Mouse (Mus musculus) liver, adult 2 months (tissue): ENCODE results near the gene Cacna1a.

Experiments used
- CTCF ChIP-seq: fragments of 200-500 bp; IDR thresholded peaks from 2 replicates; pipeline ENCODE4 v1.5.1; 2011; ENCODE audit warnings: low read depth, low read length, control low read depth
- POLR2A ChIP-seq: fragments of 200-500 bp; IDR thresholded peaks from 2 replicates; pipeline ENCODE4 v1.6.1; 2011; ENCODE audit warnings: low read length, control low read depth; ENCODE audit not compliant: insufficient read depth; ENCODE audit errors: extremely low read depth

GRCm38 (mm10) chr8:84553106-84553505, 164.9 kb downstream of the Cacna1a start:
- no peak for TF ChIP-seq CTCF
- TF ChIP-seq POLR2A = no peak
